Mouse (Mus musculus) heart, postnatal 36 days (tissue): ENCODE data around the gene Gda. TPM values are rescaled to one million over a fixed set of nuclear protein-coding genes. Genes with fewer than 3 reads are reported as not detected.

Experiments used
- DNase-seq, 2 experiments: peaks; one replicate each; pipeline ENCODE4 v3.0.0; 2021 to 2022
- intact Hi-C: fragments of 180-260 bp; cut with DNase I; formaldehyde crosslinking; loops from one replicate; pipeline ENCODE4 v1.15.1; 2025
- total RNA-seq, 2 experiments: library from RNA; stranded (reverse); gene quantifications; 2 replicates each; pipeline ENCODE4 v1.2.3; 2021

Gda gene
- 10 to 100 TPM; 14.8 to 18.6 TPM for total RNA-seq

DNA sequence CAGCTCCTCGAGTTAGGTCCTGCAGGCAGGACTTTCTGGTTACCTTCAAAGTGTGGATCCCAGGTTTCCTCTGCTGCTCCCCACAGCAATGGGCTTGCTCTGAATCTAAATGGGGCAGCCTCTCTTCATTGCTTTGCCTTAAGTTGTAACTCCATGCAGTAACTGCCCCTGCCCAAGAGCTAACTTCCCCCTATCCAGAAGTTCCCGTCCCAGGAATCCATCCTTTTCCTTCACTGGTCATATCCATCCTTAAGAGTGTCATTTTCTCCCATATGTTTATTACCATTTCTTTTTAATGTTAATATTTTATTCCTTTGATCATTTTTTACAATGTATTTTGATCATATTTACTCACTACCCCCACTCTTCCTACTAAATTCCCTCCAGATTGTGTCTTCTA is at the start of gene Gda:
TSS of gene Gda (minus strand) at position 101 of the 400 bp plus-strand sequence.
- intact Hi-C loops, result loop anchor here (5.0 kb wide), 2 partner anchors 89 to 196 kb away; no protein-coding TSS in a partner anchor
- no peak for DNase-seq

- intact Hi-C loops, result no loop called here
- DNase-seq, result no peak
Observed at GRCm38 (mm10) chr19:21520280-21520679, 47.0 kb upstream of the Gda start.

DNA sequence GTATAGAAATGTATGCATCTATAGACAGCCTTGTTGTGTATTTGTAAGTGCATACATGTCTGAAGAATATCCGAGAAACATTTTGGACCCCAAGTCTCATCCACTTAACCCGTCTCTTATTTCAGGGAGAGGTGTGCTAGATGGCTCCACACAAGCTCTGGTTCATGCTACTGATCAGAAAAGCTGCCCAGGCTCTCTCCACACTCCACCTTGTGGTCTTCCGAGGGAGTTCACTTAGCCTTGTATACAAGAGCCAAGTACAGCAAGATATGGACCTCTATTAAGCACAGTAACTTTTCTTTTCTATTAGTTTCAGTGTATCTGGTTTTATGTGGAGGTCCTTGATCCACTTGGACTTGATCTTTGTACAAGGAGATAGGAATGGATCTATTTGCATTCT is 36.9 kb upstream of the Gda start:
- intact Hi-C loops, result loop anchor here (1.0 to 5.0 kb wide), 3 partner anchors 137 to 713 kb away; no protein-coding TSS in a partner anchor
- peak; percentile 41 to 55 for DNase-seq

- intact Hi-C loops, result no loop called here
- no peak for DNase-seq
Observed at GRCm38 (mm10) chr19:21507561-21508232, 34.5 kb upstream of the Gda start.

- intact Hi-C loops, result no loop called here
- no peak for DNase-seq
Observed at GRCm38 (mm10) chr19:21507133-21507532, 33.9 kb upstream of the Gda start.

DNA sequence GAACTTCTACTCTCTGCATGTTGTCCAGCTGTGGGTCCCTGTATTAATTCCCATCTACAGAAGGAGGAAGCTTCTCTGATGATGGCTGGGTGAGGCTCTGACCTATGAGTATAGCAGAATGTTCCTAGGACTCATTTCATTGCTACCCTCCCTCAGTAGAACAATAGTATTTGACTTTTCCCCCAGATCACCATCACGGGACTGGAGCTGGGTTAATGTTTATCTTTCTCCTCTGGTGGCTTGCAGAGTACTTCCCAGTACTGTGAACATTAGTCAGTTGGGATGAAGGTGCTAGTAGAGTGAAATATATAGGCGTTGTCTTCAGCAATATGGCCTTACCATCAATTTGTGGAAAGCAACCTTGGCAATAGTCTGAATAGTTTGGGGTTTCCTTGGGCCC is 31.5 kb upstream of the Gda start:
- intact Hi-C loops, result no loop called here
- no peak for DNase-seq

- intact Hi-C loops, result no loop called here
- no peak for DNase-seq
Observed at GRCm38 (mm10) chr19:21499394-21499983, 26.2 kb upstream of the Gda start.

GRCm38 (mm10) chr19:21495817-21496216 is 22.6 kb upstream of the Gda start:
- intact Hi-C loops, result no loop called here
- no peak for DNase-seq

DNA sequence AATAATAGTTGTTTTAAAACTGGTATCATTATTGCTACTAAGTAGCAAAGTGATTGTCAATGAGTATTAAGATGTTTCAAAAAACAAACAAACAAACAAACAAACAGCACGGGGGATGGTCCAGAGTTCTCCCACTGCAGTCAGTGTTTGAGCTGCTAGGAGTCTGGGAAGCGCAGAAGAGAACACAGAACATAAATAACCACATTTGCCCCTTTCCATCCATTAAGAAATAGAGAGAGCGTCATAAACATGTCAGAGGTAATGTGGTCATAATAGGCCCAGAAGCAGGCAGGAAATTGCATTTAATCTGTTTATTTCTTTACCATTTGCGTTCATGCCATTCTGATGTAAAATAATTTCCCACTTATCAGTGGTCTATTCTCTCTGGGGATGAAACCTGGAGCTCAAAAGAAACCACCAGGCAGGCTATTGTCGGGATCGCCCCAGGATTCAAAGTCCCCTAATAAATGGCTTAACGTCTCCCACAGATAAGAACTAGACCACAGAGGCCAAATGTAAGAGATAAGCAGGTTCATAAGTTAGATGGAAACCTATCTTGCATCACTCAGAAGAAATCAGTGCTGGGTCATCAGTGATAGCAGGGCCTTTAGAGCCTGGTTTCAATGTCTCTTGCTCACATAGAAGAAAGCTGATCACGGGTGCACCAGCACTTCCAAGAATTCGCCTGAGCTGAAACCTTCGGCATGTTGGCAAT is 20.7 kb upstream of the Gda start:
- intact Hi-C loops, result no loop called here
- DNase-seq, result no peak

DNA sequence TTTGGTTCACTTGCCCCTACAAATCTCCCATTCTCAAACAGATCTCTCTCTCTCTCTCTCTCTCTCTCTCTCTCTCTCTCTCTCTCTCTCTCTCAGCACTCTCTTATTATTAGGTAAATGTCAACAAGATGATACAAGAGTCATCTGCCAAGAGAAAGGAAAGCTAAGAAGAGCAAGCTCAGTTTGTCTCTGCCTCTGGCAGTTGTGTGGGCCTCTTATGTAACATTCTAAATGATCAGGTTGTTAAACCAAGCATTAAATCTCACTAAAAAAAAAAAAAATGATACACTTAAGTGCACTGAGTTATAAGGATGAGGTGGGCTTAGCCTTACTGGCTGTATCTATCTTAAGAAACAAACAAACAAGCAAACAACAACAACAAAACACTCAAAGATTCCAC is 18.1 kb upstream of the Gda start:
- intact Hi-C loops, result no loop called here
- DNase-seq, result no peak

DNA sequence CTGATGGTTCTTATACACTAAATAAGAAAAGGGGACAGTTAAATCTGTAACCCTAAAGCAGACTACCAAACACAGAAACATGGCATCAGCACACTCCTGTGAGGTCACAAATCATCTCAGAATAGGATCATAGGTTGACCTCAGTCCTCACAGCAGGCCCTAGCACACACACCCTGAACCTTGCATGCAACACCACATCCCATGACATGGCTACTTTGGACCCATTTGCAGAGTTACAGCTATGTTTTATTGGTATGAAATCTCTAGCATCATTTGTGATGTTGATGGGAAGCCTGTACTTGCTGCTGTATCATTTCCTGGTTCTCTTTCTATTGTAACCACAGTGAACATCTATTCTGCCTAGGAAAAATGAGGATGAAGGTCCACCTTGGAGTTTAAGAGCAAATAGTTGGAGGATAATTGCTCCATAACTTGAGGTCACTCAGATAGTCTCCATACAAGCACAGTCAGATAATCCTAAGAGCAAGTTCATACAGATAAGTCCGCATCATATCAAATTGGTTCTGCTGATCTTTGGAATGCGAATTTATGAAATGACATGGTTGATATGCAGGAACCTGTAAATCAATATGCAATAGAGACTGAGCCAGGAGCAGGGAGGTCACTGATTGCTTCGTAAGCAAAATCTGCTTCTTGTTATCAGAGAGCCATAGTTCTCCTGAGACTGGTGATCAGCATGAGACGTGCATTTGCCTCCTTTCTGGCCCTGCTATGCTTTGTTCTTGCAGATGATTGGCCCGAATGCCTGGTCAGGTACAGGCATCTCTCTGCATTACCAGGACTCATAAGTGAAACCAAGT is 14.1 kb upstream of the Gda start:
- intact Hi-C loops, result no loop called here
- DNase-seq, result no peak

- DNase-seq, result no peak
- intact Hi-C loops, result no loop called here
Observed at GRCm38 (mm10) chr19:21482096-21482495, 8.9 kb upstream of the Gda start.

GRCm38 (mm10) chr19:21481031-21481430 is 7.8 kb upstream of the Gda start:
- no peak for DNase-seq
- intact Hi-C loops, result no loop called here

DNA sequence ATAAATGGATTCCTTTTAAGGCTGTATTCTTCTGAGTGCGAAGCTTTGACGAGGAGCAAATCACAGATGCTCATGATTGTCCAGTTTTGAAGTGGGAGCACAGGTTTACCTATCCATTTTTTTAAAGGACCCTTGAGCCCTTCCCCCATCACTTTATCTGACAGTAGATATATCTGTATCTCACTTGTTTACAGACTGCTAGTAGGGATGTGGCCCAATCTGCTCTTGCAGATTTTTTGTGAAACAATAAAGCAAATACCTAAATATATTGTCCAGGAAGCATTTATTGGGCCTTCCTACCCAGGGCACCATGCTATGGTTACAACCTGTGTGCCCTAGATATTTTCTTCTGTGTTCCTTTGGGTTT is 6.8 kb upstream of the Gda start:
- DNase-seq, result no peak
- intact Hi-C loops, result no loop called here

GRCm38 (mm10) chr19:21479183-21480052 is 6.2 kb upstream of the Gda start:
- intact Hi-C loops, result no loop called here

DNA sequence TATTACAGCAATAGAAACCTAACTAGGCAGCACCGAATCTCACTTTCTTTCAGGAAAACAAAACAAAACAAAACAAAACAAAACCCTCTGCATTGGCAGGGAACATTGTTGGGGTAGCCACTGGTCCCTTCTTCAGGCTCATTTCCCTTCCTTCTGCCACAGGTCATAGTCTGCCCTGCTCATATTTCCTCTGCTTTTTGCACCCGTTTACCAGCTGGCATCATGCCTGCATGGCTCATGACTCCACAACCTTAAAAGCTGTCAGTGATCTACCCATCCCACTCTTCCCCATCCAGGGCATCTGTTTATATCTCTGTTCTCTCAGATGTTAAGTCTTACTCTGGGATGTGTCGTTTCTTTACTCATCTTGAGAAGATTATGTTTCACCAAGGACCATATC is 5.3 kb upstream of the Gda start:
- intact Hi-C loops, result no loop called here
- no peak for DNase-seq

More at GRCm38 (mm10) chr19:21479183-21480052, 6.2 kb upstream of the Gda start:
- no peak for DNase-seq

- DNase-seq, result no peak
- intact Hi-C loops, result no loop called here
Observed at GRCm38 (mm10) chr19:21477780-21478179, 4.5 kb upstream of the Gda start.

GRCm38 (mm10) chr19:21476782-21477181 is 3.5 kb upstream of the Gda start:
- no peak for DNase-seq
- intact Hi-C loops, result no loop called here

- intact Hi-C loops, result loop anchor here (1.0 to 5.0 kb wide), 3 partner anchors 90 to 195 kb away; no protein-coding TSS in a partner anchor
- peak; percentile 83 to 86 for DNase-seq
Observed at GRCm38 (mm10) chr19:21472121-21472780, 994 bp downstream of the Gda start.
